Mouse (Mus musculus): ENCODE measurements around the gene Slc12a8.

GRCm38 (mm10) chr16:33684162-33684702 lies 167.1 kb downstream of the Slc12a8 start, which contains the start of gene Heg1:
- TF ChIP-seq CTCF (IDR thresholded peaks at IDR 0.05; ENCODE audit: low read depth, low read length) (no peak), POLR2A (IDR thresholded peaks at IDR 0.05; ENCODE audit: borderline replicate concordance, low read depth, low read length) (no peak)
